Mouse (Mus musculus): ENCODE measurements around the gene Lrrc8a. TPM values are rescaled to one million over a fixed set of nuclear protein-coding genes. Genes with fewer than 3 reads are reported as not detected.

The Lrrc8a gene
- total RNA-seq, 2 experiments from 2014 or later = 58.2 to 66.7 TPM

- no peak for DNase-seq (ENCODE audit: low spot score)
- intact Hi-C loops (cut with DNase I) = no loop called here
Observed at GRCm38 (mm10) chr2:30283193-30283592, 45.7 kb downstream of the Lrrc8a start.

- intact Hi-C loops (cut with DNase I) = no loop called here
- DNase-seq (ENCODE audit: low spot score) = no peak
Observed at GRCm38 (mm10) chr2:30285004-30285403, 47.5 kb downstream of the Lrrc8a start.

- intact Hi-C loops (cut with DNase I) = no loop called here
- DNase-seq (ENCODE audit: low spot score) = no peak
Observed at GRCm38 (mm10) chr2:30285416-30286181, 48.1 kb downstream of the Lrrc8a start.

GRCm38 (mm10) chr2:30286192-30287026 lies 48.9 kb downstream of the Lrrc8a start, which contains the start of the genes Dolk and Nup188:
Gene Dolk, minus strand, starts transcription at chr2:30286334.
Gene Nup188, plus strand, starts transcription at chr2:30286397.
- intact Hi-C loops (cut with DNase I) = no loop called here
- DNase-seq (ENCODE audit: low spot score) = peak; percentile 91

GRCm38 (mm10) chr2:30287027-30287373 lies 49.5 kb downstream of the Lrrc8a start:
- intact Hi-C loops (cut with DNase I) = no loop called here
- no peak for DNase-seq (ENCODE audit: low spot score)

- intact Hi-C loops (cut with DNase I) = no loop called here
- DNase-seq (ENCODE audit: low spot score) = no peak
Observed at GRCm38 (mm10) chr2:30299525-30299924, 62.0 kb downstream of the Lrrc8a start.

GRCm38 (mm10) chr2:30299966-30300365 lies 62.5 kb downstream of the Lrrc8a start:
- no peak for DNase-seq (ENCODE audit: low spot score)
- intact Hi-C loops (cut with DNase I) = no loop called here

- no peak for DNase-seq (ENCODE audit: low spot score)
- intact Hi-C loops (cut with DNase I) = no loop called here
Observed at GRCm38 (mm10) chr2:30306087-30306486, 68.6 kb downstream of the Lrrc8a start.

- DNase-seq (ENCODE audit: low spot score) = no peak
- intact Hi-C loops (cut with DNase I) = no loop called here
Observed at GRCm38 (mm10) chr2:30309351-30309750, 71.8 kb downstream of the Lrrc8a start.

GRCm38 (mm10) chr2:30311481-30311880 lies 74.0 kb downstream of the Lrrc8a start:
- no peak for DNase-seq (ENCODE audit: low spot score)
- intact Hi-C loops (cut with DNase I) = no loop called here

Other genes starting within 250 kb of the Lrrc8a start
- gene Wdr34, start 188.8 kb upstream of the Lrrc8a start, total RNA-seq (2021) = 1 to 10 TPM; 6.5 to 6.8 TPM
- 100 to 1,000 TPM in 1 of 2 experiments, 10 to 100 TPM in 1; 95.8 to 106 TPM for gene Set, start 180.3 kb upstream of the Lrrc8a start, total RNA-seq (2021)
- gene Pkn3, start 160.0 kb upstream of the Lrrc8a start, total RNA-seq (2021) = 10 to 100 TPM; 10.5 to 13.2 TPM
- 1 to 10 TPM; 3.9 to 4.7 TPM for gene Zdhhc12, start 144.1 kb upstream of the Lrrc8a start, total RNA-seq (2021)
- 10 to 100 TPM; 23.5 to 26.7 TPM for gene Zer1, start 113.1 kb upstream of the Lrrc8a start, total RNA-seq (2021)
- 10 to 100 TPM; 19.9 to 23.0 TPM for gene Tbc1d13, start 104.0 kb upstream of the Lrrc8a start, total RNA-seq (2021)
- 100 to 1,000 TPM in 1 of 2 experiments, 10 to 100 TPM in 1; 93.8 to 100 TPM for gene Endog, start 66.2 kb upstream of the Lrrc8a start, total RNA-seq (2021)
- 1 to 10 TPM; 4.5 to 6.1 TPM for gene Spout1, start 59.3 kb upstream of the Lrrc8a start, total RNA-seq (2021)
- gene Kyat1, start 31.9 kb upstream of the Lrrc8a start, total RNA-seq (2021) = 10 to 100 TPM; 43.1 to 44.0 TPM
- 1 to 10 TPM; 3.7 to 4.4 TPM for gene Gm28035, start 2.9 kb downstream of the Lrrc8a start, total RNA-seq (2021)
- 100 to 1,000 TPM in 1 of 2 experiments, 10 to 100 TPM in 1; 94.8 to 104 TPM for gene Phyhd1, start 28.5 kb downstream of the Lrrc8a start, total RNA-seq (2021)
- gene Gm28038, start 43.3 kb downstream of the Lrrc8a start, total RNA-seq (2021) = under 1 TPM in 1 of 2 experiments, not detected in 1; 0.91 TPM
- 10 to 100 TPM; 23.6 to 26.3 TPM for gene Dolk, start 48.6 kb downstream of the Lrrc8a start, total RNA-seq (2021)
- 10 to 100 TPM; 19.6 to 20.0 TPM for gene Nup188, start 48.7 kb downstream of the Lrrc8a start, total RNA-seq (2021)
- 10 to 100 TPM; 39.7 to 40.3 TPM for gene Sh3glb2, start 121.6 kb downstream of the Lrrc8a start, total RNA-seq (2021)
- gene Miga2, start 126.5 kb downstream of the Lrrc8a start, total RNA-seq (2021) = 10 to 100 TPM; 68.5 to 74.0 TPM
- 10 to 100 TPM in 1 of 2 experiments, 1 to 10 TPM in 1; 8.3 to 10.4 TPM for gene Dolpp1, start 154.5 kb downstream of the Lrrc8a start, total RNA-seq (2021)
- 100 to 1,000 TPM; 433 to 486 TPM for gene Crat, start 178.1 kb downstream of the Lrrc8a start, total RNA-seq (2021)
- 10 to 100 TPM; 91.2 to 92.3 TPM for gene Ptpa, start 178.3 kb downstream of the Lrrc8a start, total RNA-seq (2021)
- gene Ier5l, start 236.5 kb downstream of the Lrrc8a start, total RNA-seq (2021) = 1 to 10 TPM; 4.1 to 6.9 TPM

All from heart, postnatal 25 days (tissue).